Mouse (Mus musculus): ENCODE data around the gene Nup107. TPM values are rescaled to one million over a fixed set of nuclear protein-coding genes. Genes with fewer than 3 reads are reported as not detected.

Nup107 gene
- total and polyA plus RNA-seq, 3 experiments: 80.2 to 91.6 TPM; not detected in 1

DNA sequence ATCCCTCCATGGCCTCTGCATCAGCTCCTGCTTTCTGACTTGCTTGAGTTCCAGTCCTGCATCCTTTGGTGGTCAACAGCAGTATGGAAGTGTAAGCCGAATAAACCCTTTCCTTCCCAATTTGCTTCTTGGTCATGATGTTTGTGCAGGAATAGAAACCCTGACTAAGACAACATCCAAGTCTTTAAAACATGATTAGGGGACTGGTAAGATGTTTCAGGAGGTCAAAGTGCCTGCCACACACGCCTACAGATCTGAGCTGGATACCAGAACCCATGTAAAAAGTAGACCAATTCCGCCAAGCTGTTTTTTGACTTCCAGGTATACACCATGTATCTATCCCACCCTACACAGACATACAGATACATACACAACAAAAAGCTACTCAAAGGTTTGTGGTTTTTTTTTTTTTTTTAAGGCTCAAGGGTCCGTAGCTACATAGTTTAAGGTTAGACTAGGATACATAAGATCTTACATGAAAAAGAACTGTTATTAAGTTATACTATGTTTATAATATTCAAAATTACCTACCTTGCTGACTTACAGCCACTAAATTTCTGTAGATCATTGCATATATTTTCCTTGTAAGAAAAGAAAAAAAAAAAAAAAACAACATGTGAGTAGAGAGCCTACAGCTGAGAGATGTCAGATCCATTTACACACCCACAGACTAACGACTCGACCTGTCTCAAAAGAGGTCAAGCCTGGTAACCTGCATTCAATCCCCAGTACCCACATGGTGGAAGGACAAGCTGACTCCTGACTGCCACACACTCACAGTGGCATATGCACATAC, 91.3 kb downstream of the Nup107 start:
- H3K79me2 ChIP-seq (ENCODE audit: control insufficient read depth, insufficient read depth, low read length, poor library complexity): peaks cover 5% of the 10 kb centered on the region; the same call in 1 of the 2 replicates
- peaks cover 0 to 52% of the 10 kb centered on the region in 2 experiments; a peak in 2 of 4 replicates for H3K36me3 ChIP-seq (ENCODE audit: control insufficient read depth in 1 of 2, insufficient read depth in 2 of 2, low read length in 2 of 2)
- no peaks in the 10 kb centered on the region for H3K4me1 ChIP-seq (ENCODE audit: control insufficient read depth in 1 of 2, insufficient read depth in 2 of 2, low read length in 2 of 2)
- no peaks in the 10 kb centered on the region for H3K27me3 ChIP-seq (ENCODE audit: control insufficient read depth in 1 of 2, insufficient read depth in 2 of 2, low read length in 2 of 2)
- no peak overlapping the region for H3K27ac ChIP-seq (ENCODE audit: control insufficient read depth, low read depth, low read length)
- DNase-seq (ENCODE audit: low read depth, low spot score): no peak
- no peak overlapping the region for H3K9ac ChIP-seq (ENCODE audit: control insufficient read depth, low read depth, low read length, poor library complexity, severe bottlenecking)
- H3K9me3 ChIP-seq (replicated peaks; ENCODE audit: insufficient read depth, low read length): no peaks in the 10 kb centered on the region
- no peak for TF ChIP-seq POLR2A (IDR thresholded peaks at IDR 0.05; ENCODE audit: control insufficient read depth in 1 of 2, insufficient read depth in 1 of 2, low read depth in 1 of 2, low read length in 2 of 2, poor library complexity in 1 of 2)
- no peak for TF ChIP-seq MEF2A (IDR thresholded peaks at IDR 0.05; ENCODE audit: extremely low read depth, insufficient replicate concordance, low read depth, low read length, poor library complexity, severe bottlenecking)
- no peak for TF ChIP-seq CTCF (IDR thresholded peaks at IDR 0.05 in 2 of 3, conservative IDR thresholded peaks at IDR 0.05 in 1 of 3; ENCODE audit: control insufficient read depth in 1 of 3, insufficient read depth in 1 of 3, low read depth in 2 of 3, low read length in 3 of 3, poor library complexity in 1 of 3, severe bottlenecking in 1 of 3)
- TF ChIP-seq MYB (IDR thresholded peaks at IDR 0.05; ENCODE audit: low read depth, low read length): no peak
- no peak for TF ChIP-seq NRF1 (IDR thresholded peaks at IDR 0.05; ENCODE audit: insufficient read depth, low read depth, low read length, poor library complexity, severe bottlenecking)
- no peak for TF ChIP-seq USF2 (IDR thresholded peaks at IDR 0.05; ENCODE audit: borderline replicate concordance in 1 of 2, insufficient read depth in 1 of 2, low read depth in 1 of 2, low read length in 2 of 2)
- no peak for TF ChIP-seq TAL1 (IDR thresholded peaks at IDR 0.05; ENCODE audit: low read length)
- no peak for TF ChIP-seq MAFK (IDR thresholded peaks at IDR 0.05; ENCODE audit: borderline replicate concordance, low read depth, low read length)
- no peak for TF ChIP-seq BHLHE40 (IDR thresholded peaks at IDR 0.05; ENCODE audit: borderline replicate concordance, low read depth, low read length)
- TF ChIP-seq ELF1 (IDR thresholded peaks at IDR 0.05; ENCODE audit: low read depth, low read length): no peak
- no peak for TF ChIP-seq MXI1 (IDR thresholded peaks at IDR 0.05; ENCODE audit: low read depth, low read length)
- no peak for TF ChIP-seq E2F4 (IDR thresholded peaks at IDR 0.05; ENCODE audit: borderline replicate concordance, low read depth, low read length)
- no peak for TF ChIP-seq TCF12 (IDR thresholded peaks at IDR 0.05; ENCODE audit: low read depth, low read length)
- TF ChIP-seq SIN3A (IDR thresholded peaks at IDR 0.05; ENCODE audit: low read length): no peak
- no peak for TF ChIP-seq HCFC1 (IDR thresholded peaks at IDR 0.05; ENCODE audit: low read depth, low read length)
- TF ChIP-seq TBP (IDR thresholded peaks at IDR 0.05; ENCODE audit: low read depth, low read length): no peak
- no peak overlapping the region for H3K4me3 ChIP-seq (ENCODE audit: control insufficient read depth in 1 of 2, insufficient read depth in 1 of 2, low read depth in 2 of 2, low read length in 2 of 2)

Other genes with a start within 250 kb of the Nup107 start
- 0.04 TPM in 1 of 2 replicates, not detected in the other for gene Cpm, start 163.2 kb downstream of the Nup107 start, total RNA-seq (2012; rRNA removed)
- under 1 TPM in 1 of 2 experiments, not detected in 1; 0.40 TPM for gene Cpm, start 163.2 kb downstream of the Nup107 start, polyA plus RNA-seq (2012; ENCODE audit: insufficient read depth in 1 of 2, insufficient read length in 2 of 2, low read depth in 1 of 2, low replicate concordance in 2 of 2, missing spikeins in 1 of 2)
- 35.2 and 35.3 TPM in 2 replicates for gene Mdm2, start 81.9 kb downstream of the Nup107 start, total RNA-seq (2012; rRNA removed)
- gene Mdm2, start 81.9 kb downstream of the Nup107 start, polyA plus RNA-seq (2012; ENCODE audit: insufficient read depth in 1 of 2, insufficient read length in 2 of 2, low read depth in 1 of 2, low replicate concordance in 2 of 2, missing spikeins in 1 of 2): 100 to 1,000 TPM in 1 of 2 experiments, 10 to 100 TPM in 1; 42.2 to 601 TPM
- 3.0 and 3.7 TPM in 2 replicates for gene Slc35e3, start 46.3 kb downstream of the Nup107 start, total RNA-seq (2012; rRNA removed)
- gene Slc35e3, start 46.3 kb downstream of the Nup107 start, polyA plus RNA-seq (2012; ENCODE audit: insufficient read depth in 1 of 2, insufficient read length in 2 of 2, low read depth in 1 of 2, low replicate concordance in 2 of 2, missing spikeins in 1 of 2): 1 to 10 TPM in 1 of 2 experiments, not detected in 1; 7.4 TPM
- gene Rap1b, start 53.3 kb upstream of the Nup107 start, total RNA-seq (2012; rRNA removed): 42.3 and 47.4 TPM in 2 replicates
- gene Rap1b, start 53.3 kb upstream of the Nup107 start, polyA plus RNA-seq (2012; ENCODE audit: insufficient read depth in 1 of 2, insufficient read length in 2 of 2, low read depth in 1 of 2, low replicate concordance in 2 of 2, missing spikeins in 1 of 2): 10 to 100 TPM; 83.3 to 89.1 TPM